Mouse (Mus musculus) ovary, postnatal 10 days (tissue): ENCODE measurements around the gene 2310022B05Rik.

ENCODE experiments used
- DNase-seq: peaks from one replicate; pipeline ENCODE4 v3.0.0; 2022; ENCODE audit warnings: low spot score

Gene 2310022B05Rik

GRCm38 (mm10) chr8:124663112-124663873, at the start of gene 2310022B05Rik:
TSS of gene 2310022B05Rik (minus strand) at chr8:124663369.
- peak; percentile 78 for DNase-seq

- DNase-seq = no peak
Measured at GRCm38 (mm10) chr8:124705823-124706222, 42.7 kb upstream of the 2310022B05Rik start.

- DNase-seq = no peak
Measured at GRCm38 (mm10) chr8:124704376-124704775, 41.2 kb upstream of the 2310022B05Rik start.

- DNase-seq = no peak
Measured at GRCm38 (mm10) chr8:124703526-124703925, 40.4 kb upstream of the 2310022B05Rik start.

GRCm38 (mm10) chr8:124702183-124702582, 39.0 kb upstream of the 2310022B05Rik start:
- no peak for DNase-seq

GRCm38 (mm10) chr8:124701023-124701422, 37.9 kb upstream of the 2310022B05Rik start:
- no peak for DNase-seq

GRCm38 (mm10) chr8:124700271-124700670, 37.1 kb upstream of the 2310022B05Rik start:
- no peak for DNase-seq

- DNase-seq = no peak
Measured at GRCm38 (mm10) chr8:124695424-124696100, 32.4 kb upstream of the 2310022B05Rik start.

GRCm38 (mm10) chr8:124691706-124692105, 28.5 kb upstream of the 2310022B05Rik start:
- DNase-seq = no peak

- no peak for DNase-seq
Measured at GRCm38 (mm10) chr8:124688899-124689298, 25.7 kb upstream of the 2310022B05Rik start.

GRCm38 (mm10) chr8:124682218-124682617, 19.0 kb upstream of the 2310022B05Rik start:
- DNase-seq = no peak

- DNase-seq = no peak
Measured at GRCm38 (mm10) chr8:124681792-124682157, 18.6 kb upstream of the 2310022B05Rik start.

- DNase-seq = no peak
Measured at GRCm38 (mm10) chr8:124681077-124681791, 18.1 kb upstream of the 2310022B05Rik start.

- DNase-seq = no peak
Measured at GRCm38 (mm10) chr8:124678246-124678645, 15.1 kb upstream of the 2310022B05Rik start.

GRCm38 (mm10) chr8:124677486-124677885, 14.3 kb upstream of the 2310022B05Rik start:
- peak; percentile 59 for DNase-seq

GRCm38 (mm10) chr8:124677078-124677477, 13.9 kb upstream of the 2310022B05Rik start:
- DNase-seq = no peak

GRCm38 (mm10) chr8:124676661-124677060, 13.5 kb upstream of the 2310022B05Rik start:
- DNase-seq = no peak

GRCm38 (mm10) chr8:124672345-124672744, 9.2 kb upstream of the 2310022B05Rik start:
- no peak for DNase-seq

GRCm38 (mm10) chr8:124668798-124669197, 5.6 kb upstream of the 2310022B05Rik start:
- DNase-seq = no peak

GRCm38 (mm10) chr8:124664414-124664813, 1.2 kb upstream of the 2310022B05Rik start:
- DNase-seq = no peak

GRCm38 (mm10) chr8:124663874-124664230, 683 bp upstream of the 2310022B05Rik start:
- DNase-seq = no peak

- DNase-seq = no peak
Measured at GRCm38 (mm10) chr8:124662446-124663111, 590 bp downstream of the 2310022B05Rik start.
